Mouse (Mus musculus) embryonic facial prominence, embryonic 10.5 days (tissue): ENCODE measurements around the gene Gm5148. TPM values are rescaled to one million over a fixed set of nuclear protein-coding genes. Genes with fewer than 3 reads are reported as not detected.
A peak's percentile ranks its signal among the peaks of the same experiment; 100 is the strongest.

Experiments used
- DNase-seq: peaks from one replicate; pipeline ENCODE4 v3.0.0-alpha.2; 2017; ENCODE audit warnings: low spot score
- H3K27ac ChIP-seq: fragments of 300-500 bp; sonication (generic); replicated peaks from 2 replicates; pipeline ENCODE4 v1.5.1; 2016; ENCODE audit warnings: mild to moderate bottlenecking
- H3K27me3 ChIP-seq: fragments of 300-500 bp; sonication (generic); replicated peaks from 2 replicates; pipeline ENCODE4 v1.6.1; 2016; ENCODE audit warnings: low read depth, mild to moderate bottlenecking; ENCODE audit not compliant: poor library complexity, severe bottlenecking
- H3K36me3 ChIP-seq: fragments of 300-500 bp; sonication (generic); replicated peaks from 2 replicates; pipeline ENCODE4 v1.6.1; 2016; ENCODE audit warnings: mild to moderate bottlenecking, moderate library complexity
- H3K4me1 ChIP-seq: fragments of 300-500 bp; sonication (generic); 2 replicates; pipeline ENCODE4 v1.6.1; 2016
- H3K4me3 ChIP-seq: fragments of 300-500 bp; sonication (generic); 2 replicates; pipeline ENCODE4 v1.5.1; 2016; ENCODE audit warnings: mild to moderate bottlenecking, moderate library complexity
- H3K9me3 ChIP-seq: fragments of 300-500 bp; sonication (generic); 2 replicates; pipeline ENCODE4 v1.6.1; 2016; ENCODE audit warnings: mild to moderate bottlenecking
- WGBS: fragments of 180-500 bp; shearing (Covaris S2); methylation state at CpG from one replicate; pipeline ENCODE4 v1.1.7; 2016; 5-methylcytosine and 5-hydroxymethylcytosine counted together
- polyA plus RNA-seq: library from polyadenylated mRNA; unstranded; fragments of >200 nt; fragmentation: Nextera tagmentation; extraction: Ambion mirVana; gene quantifications from 2 replicates; pipeline ENCODE4 v1.2.1, GENCODE M21; 2016

The Gm5148 gene
- polyA plus RNA-seq, 1 experiment from 2014 or later = 4.1 TPM

DNA sequence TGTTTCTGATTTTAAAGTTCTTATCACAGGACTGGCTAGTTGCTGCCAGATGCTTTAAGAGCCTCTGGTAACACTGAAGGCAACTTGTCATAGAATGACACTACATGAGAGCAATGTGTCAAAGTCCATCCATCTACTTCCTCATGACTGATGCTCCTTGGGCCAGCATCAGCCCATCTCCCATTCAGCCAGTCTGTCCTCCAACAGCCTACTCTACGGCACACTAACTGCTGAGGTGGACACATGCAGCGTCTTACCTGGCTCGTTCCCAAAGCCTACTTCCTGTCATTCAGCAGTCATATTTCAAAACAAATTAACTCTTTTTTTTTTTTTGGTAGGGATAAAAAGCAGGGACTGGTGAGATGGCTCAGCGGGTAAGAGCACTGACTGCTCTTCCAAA, 17.9 kb downstream of the Gm5148 start:
- Histone ChIP-seq H3K27ac (no peak overlapping the region), H3K4me3 (no peak overlapping the region), H3K36me3 (no peaks in the 10 kb centered on the region), H3K9me3 (peaks cover 5% of the 10 kb centered on the region; the same call in 1 of the 2 replicates), H3K4me1 (peaks cover 19% of the 10 kb centered on the region), H3K27me3 (no peaks in the 10 kb centered on the region)
- WGBS = 87% methylated on average over 4 of the region's 4 CpGs
- no peak for DNase-seq

- 24% methylated on average over 6 of the region's 6 CpGs for WGBS
- peaks cover 5% of the 10 kb centered on the region; the same call in 1 of the 2 replicates for H3K9me3 ChIP-seq
- no peaks in the 10 kb centered on the region for H3K36me3 ChIP-seq
- H3K27ac ChIP-seq = peak overlapping the region; percentile 69; the same call in 1 of the 2 replicates
- no peak for DNase-seq
- H3K4me1 ChIP-seq = peaks cover 19% of the 10 kb centered on the region
- H3K4me3 ChIP-seq = no peak overlapping the region
- no peaks in the 10 kb centered on the region for H3K27me3 ChIP-seq
Observed at GRCm38 (mm10) chr3:37705436-37705835, 18.9 kb downstream of the Gm5148 start.

GRCm38 (mm10) chr3:37704701-37705279, 19.5 kb downstream of the Gm5148 start:
- peak overlapping the region; percentile 69; the same call in 1 of the 2 replicates for H3K27ac ChIP-seq
- 47% methylated on average over 14 of the region's 14 CpGs for WGBS

GRCm38 (mm10) chr3:37703066-37703465, 21.2 kb downstream of the Gm5148 start:
- no peak overlapping the region for H3K27ac ChIP-seq
- DNase-seq = no peak
- H3K4me1 ChIP-seq = peaks cover 14% of the 10 kb centered on the region
- 91% methylated on average over 6 of the region's 6 CpGs for WGBS
- H3K27me3 ChIP-seq = no peaks in the 10 kb centered on the region
- H3K36me3 ChIP-seq = no peaks in the 10 kb centered on the region
- H3K9me3 ChIP-seq = peaks cover 5% of the 10 kb centered on the region; the same call in 1 of the 2 replicates
- H3K4me3 ChIP-seq = no peak overlapping the region

More at GRCm38 (mm10) chr3:37704701-37705279, 19.5 kb downstream of the Gm5148 start:
- Histone ChIP-seq H3K27me3 (no peaks in the 10 kb centered on the region), H3K9me3 (peaks cover 5% of the 10 kb centered on the region; the same call in 1 of the 2 replicates), H3K36me3 (no peaks in the 10 kb centered on the region), H3K4me1 (peaks cover 18% of the 10 kb centered on the region), H3K4me3 (no peak overlapping the region)
- peak; percentile 49 for DNase-seq

DNA sequence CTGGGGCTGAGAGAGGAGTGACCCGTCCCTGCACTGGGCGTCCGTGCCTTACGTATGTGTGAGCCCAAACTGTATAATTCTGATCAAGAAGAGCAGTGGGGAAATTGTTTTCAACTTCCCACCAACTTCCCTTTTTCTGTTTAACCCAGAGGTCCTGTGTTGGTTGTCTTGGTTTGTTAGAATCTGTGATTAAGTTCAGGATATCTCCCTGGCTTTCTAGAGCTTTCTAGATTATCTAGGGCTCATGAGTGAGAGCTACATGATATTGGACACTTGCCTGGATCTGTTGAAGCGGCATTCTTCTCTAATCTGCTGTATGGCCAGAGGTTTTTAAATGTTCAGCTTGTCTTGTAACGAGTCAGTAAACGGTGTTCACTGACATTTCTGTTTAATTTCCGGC, 30.7 kb downstream of the Gm5148 start:
- H3K4me3 ChIP-seq = no peak overlapping the region
- no peaks in the 10 kb centered on the region for H3K36me3 ChIP-seq
- no peak overlapping the region for H3K27ac ChIP-seq
- WGBS = 87% methylated on average over 8 of the region's 8 CpGs
- no peaks in the 10 kb centered on the region for H3K9me3 ChIP-seq
- H3K4me1 ChIP-seq = 0 out of 2 replicates have a peak, but pooled peaks cover 3% of the 10 kb centered on the region
- H3K27me3 ChIP-seq = peaks cover 3% of the 10 kb centered on the region; the same call in 1 of the 2 replicates
- no peak for DNase-seq

DNA sequence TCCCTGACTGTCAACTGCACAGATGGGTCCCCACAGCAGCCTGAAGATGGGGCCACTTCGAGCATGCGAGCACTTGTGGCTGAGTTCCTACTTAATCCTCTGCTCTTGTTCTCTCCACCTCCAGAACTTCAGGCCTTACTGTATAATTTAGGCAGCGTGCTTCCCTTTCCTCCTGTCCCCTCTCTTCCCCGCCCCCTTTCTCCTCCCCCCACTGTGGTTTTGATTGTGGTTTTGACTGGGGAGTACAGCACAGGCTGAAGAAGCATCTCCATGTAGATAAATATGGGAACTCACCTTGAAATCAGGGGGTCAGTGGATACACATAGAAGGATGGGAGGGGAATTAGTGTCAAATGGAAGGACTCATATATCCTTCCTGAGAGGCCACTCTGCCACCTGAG, 31.3 kb downstream of the Gm5148 start:
- H3K36me3 ChIP-seq = no peaks in the 10 kb centered on the region
- 0 out of 2 replicates have a peak, but pooled peaks cover 7% of the 10 kb centered on the region for H3K4me1 ChIP-seq
- peaks cover 9% of the 10 kb centered on the region for H3K27me3 ChIP-seq
- WGBS = 72% methylated on average over 4 of the region's 4 CpGs
- no peaks in the 10 kb centered on the region for H3K9me3 ChIP-seq
- DNase-seq = no peak
- H3K27ac ChIP-seq = no peak overlapping the region
- H3K4me3 ChIP-seq = no peak overlapping the region

DNA sequence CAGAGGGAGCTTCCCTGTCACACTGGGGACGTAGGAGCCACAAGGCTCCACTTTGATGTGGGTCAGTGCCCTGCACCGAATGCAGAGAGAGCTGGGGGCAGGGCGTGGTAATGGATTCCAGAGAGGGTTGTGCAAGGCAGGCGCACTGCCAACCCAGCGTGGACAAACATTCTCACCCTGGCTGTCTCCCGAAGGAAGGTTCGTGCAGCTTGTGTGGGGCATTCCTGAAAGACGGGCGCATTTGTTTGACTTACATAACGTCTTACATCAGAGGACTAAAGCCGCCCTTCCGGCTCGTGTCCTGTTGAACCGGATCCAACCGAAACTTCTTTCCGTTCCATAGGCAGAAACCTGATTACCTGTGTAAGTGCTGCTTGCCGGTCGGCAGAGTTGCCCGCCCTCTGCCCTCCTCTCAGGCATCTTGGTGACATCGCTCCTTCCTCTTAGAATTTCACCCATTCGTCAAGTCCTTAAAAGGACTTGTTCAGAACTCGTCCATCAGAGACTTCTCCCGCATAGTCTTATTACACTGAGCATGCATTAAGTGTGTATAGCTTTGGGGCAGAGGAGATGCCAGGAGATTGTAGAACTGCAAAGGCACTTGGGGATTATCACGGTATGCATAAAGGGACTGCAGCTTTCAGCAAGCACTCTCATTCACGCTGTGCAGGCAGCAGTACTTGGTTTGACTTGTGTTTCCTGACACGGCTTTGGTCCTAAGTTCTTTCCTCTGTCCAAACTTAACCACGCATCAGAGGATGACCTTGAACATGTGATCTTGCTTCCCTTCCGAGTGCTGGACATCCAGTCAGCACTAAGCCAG, 36.9 kb downstream of the Gm5148 start:
- DNase-seq = peak; percentile 56
- Histone ChIP-seq H3K4me3 (peak overlapping the region; percentile 50), H3K27ac (peak overlapping the region; percentile 78), H3K27me3 (peaks cover 42% of the 10 kb centered on the region), H3K4me1 (peaks cover 30% of the 10 kb centered on the region), H3K36me3 (no peaks in the 10 kb centered on the region), H3K9me3 (no peaks in the 10 kb centered on the region)
- WGBS = 28% methylated on average over 28 of the region's 28 CpGs

DNA sequence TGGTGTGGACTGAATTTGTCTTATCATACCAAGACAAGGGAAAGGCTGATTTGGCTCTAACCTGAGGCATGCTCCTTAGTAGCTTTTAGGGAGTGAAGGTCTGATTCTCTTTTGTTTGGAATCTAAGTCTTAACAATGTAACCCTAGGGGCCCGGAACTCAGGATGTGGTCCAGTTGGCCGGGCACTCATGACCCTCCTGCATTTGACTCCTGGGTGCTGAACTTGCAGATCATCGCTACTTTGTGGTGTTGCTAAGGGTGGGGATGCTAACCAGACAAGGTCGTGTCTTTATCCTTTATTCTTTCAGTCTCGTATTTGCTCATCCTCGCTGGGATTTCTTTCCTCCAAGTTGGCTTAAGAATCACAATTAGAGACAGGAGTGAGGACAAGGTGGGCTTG, 37.5 kb downstream of the Gm5148 start:
- peak overlapping the region; percentile 78 for H3K27ac ChIP-seq
- peaks cover 30% of the 10 kb centered on the region for H3K4me1 ChIP-seq
- DNase-seq = no peak
- H3K4me3 ChIP-seq = peak overlapping the region; percentile 50
- WGBS = 17% methylated on average over 6 of the region's 6 CpGs
- H3K9me3 ChIP-seq = no peaks in the 10 kb centered on the region
- H3K36me3 ChIP-seq = no peaks in the 10 kb centered on the region
- peaks cover 42% of the 10 kb centered on the region for H3K27me3 ChIP-seq

- Histone ChIP-seq H3K27me3 (peaks cover 42% of the 10 kb centered on the region), H3K9me3 (no peaks in the 10 kb centered on the region), H3K4me1 (peaks cover 30% of the 10 kb centered on the region), H3K36me3 (no peaks in the 10 kb centered on the region), H3K4me3 (no peak overlapping the region; the same call in 1 of the 2 replicates), H3K27ac (no peak overlapping the region)
- no peak for DNase-seq
- 40% methylated on average over 7 of the region's 7 CpGs for WGBS
Observed at GRCm38 (mm10) chr3:37686219-37686618, 38.1 kb downstream of the Gm5148 start.

GRCm38 (mm10) chr3:37676291-37676690, 48.0 kb downstream of the Gm5148 start:
- Histone ChIP-seq H3K9me3 (no peaks in the 10 kb centered on the region), H3K4me3 (no peak overlapping the region), H3K4me1 (peaks cover 31% of the 10 kb centered on the region), H3K27me3 (peaks cover 36% of the 10 kb centered on the region), H3K36me3 (no peaks in the 10 kb centered on the region), H3K27ac (no peak overlapping the region)
- 76% methylated on average over 8 of the region's 8 CpGs for WGBS
- DNase-seq = no peak

DNA sequence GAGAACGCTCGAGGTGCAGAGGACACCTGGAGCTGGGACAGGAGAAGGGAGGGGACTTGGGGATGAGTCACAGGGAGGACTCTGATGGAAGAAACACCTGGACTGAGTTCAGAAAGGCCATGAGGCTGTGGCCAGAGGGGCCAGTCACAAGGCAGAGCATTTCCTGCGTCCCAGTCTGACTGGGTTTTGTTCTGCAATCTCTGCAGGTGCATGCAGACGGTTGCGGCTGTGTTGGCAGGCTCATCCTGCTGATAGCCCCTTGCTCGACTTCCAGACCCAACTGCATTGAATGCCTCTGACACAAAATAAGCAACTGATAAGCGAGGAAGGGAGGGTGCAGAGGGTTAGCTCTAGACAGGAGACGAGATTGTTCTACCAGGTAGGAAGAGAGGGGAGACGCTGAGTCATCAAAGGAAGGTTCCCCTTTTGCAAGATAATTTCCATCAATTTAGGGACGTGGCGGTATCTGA, 49.2 kb downstream of the Gm5148 start:
- H3K4me1 ChIP-seq = peaks cover 31% of the 10 kb centered on the region
- 79% methylated on average over 11 of the region's 11 CpGs for WGBS
- no peak overlapping the region for H3K27ac ChIP-seq
- H3K36me3 ChIP-seq = no peaks in the 10 kb centered on the region
- no peaks in the 10 kb centered on the region for H3K9me3 ChIP-seq
- no peak overlapping the region for H3K4me3 ChIP-seq
- H3K27me3 ChIP-seq = peaks cover 44% of the 10 kb centered on the region
- no peak for DNase-seq

GRCm38 (mm10) chr3:37673513-37674261, 50.6 kb downstream of the Gm5148 start:
- Histone ChIP-seq H3K4me3 (no peak overlapping the region), H3K4me1 (peaks cover 31% of the 10 kb centered on the region), H3K27ac (no peak overlapping the region), H3K27me3 (peaks cover 51% of the 10 kb centered on the region), H3K36me3 (peaks cover 9% of the 10 kb centered on the region), H3K9me3 (peaks cover 11% of the 10 kb centered on the region)
- peak; percentile 47 for DNase-seq
- 55% methylated on average over 13 of the region's 13 CpGs for WGBS
